Mouse (Mus musculus): ENCODE measurements around the gene Fbxo11. TPM values are rescaled to one million over a fixed set of nuclear protein-coding genes. Genes with fewer than 3 reads are reported as not detected.
A peak's percentile ranks its signal among the peaks of the same experiment; 100 is the strongest.

Fbxo11 gene
- polyA plus RNA-seq, 1 experiment from 2014 or later, result 33.0 TPM

DNA sequence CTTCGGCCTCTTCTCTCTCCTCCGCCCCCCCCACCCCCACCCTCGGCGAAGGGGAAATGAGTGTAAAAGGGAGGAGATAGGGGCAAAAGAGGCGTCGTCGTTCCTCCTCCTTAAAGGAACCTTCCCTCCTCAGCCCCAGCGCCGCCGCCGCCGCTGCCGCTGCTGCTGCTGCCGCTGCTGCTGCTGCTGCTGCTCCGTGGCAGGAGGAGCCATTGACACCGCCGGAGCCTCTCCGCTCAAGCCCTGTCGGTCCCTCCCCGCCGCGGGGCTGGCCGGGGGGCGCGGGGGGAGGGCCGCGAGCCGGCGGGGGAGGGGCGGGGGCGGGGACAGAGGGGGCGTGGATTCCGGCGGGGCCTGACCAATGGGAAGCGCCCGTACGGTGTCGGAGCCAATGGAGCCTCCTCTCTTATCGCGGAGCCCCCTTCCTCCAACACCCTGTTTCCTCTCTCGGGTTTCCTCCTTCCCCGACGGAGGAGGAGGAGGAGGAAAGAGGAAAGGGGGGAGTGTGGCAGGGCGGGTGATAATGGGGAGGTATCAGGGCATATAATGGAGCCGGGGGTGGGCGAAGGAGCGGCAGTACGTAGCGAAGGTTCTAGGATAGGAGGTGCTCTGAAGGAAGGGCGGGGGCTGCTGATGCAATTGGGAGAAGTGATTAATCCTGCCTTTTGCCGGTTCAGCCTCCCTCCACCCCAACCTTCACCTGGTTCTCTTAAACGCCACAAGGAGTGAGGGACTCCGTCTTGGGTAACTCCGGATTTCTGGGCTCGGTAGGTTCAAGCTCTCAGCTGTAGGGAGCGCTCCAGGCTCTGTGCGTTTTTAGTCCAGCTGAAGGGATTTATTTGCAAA is 933 bp upstream of the Fbxo11 start:
- peak; percentile 98 for ATAC-seq (ENCODE audit: low FRiP score, low read depth)
- Histone ChIP-seq H3K9ac (replicated peaks) (peak overlapping the region; percentile 100), H3K4me1 (peaks cover 11% of the 10 kb centered on the region), H3K27ac (replicated peaks) (peak overlapping the region; percentile 100), H3K4me2 (replicated peaks) (peak overlapping the region; percentile 55), H3K4me3 (peak overlapping the region; percentile 99), H3K36me3 (no peaks in the 10 kb centered on the region), H3K9me3 (no peaks in the 10 kb centered on the region), H3K27me3 (no peaks in the 10 kb centered on the region)
- under 1% methylated on average over 20 of the region's 57 CpGs for WGBS

DNA sequence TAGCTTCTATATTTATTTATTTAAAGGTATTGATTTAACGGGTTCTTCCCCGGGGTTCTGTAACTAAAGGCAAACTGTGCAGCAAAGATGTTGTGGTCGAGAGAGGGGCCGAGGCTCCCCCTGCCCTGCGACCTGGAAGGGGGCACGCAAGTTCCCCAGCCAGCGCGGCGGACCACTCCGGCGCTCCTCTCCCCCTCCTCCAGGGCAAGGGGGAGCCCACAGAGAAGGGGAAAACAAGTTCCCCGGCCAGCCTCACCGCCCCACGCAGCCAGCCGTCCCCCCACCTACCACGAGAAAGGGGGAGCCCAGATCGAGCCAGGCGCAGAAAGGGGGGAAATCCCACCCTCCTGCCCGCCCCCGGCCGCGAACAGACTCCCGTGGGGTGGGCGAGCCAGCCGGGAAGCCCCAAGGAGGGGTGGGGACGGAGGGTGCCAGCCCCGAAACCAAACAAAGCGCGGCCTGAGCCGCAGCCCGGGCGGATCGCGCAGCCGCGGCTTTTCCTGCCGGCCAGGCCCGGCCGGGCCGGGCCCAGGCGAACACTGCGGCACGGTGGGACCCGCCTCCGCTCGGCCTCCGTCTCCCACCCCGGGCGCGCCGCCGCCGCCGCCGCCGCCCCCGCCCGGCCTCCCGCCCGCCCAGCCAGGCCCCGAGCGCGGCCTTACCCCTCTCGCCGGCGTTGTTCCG is 602 bp downstream of the Fbxo11 start:
- peak; percentile 20 for ATAC-seq (ENCODE audit: low FRiP score, low read depth)
- Histone ChIP-seq H3K4me2 (replicated peaks) (peak overlapping the region; percentile 55), H3K9me3 (no peaks in the 10 kb centered on the region), H3K36me3 (no peaks in the 10 kb centered on the region), H3K4me3 (peak overlapping the region; percentile 99), H3K4me1 (peaks cover 11% of the 10 kb centered on the region), H3K27ac (replicated peaks) (peak overlapping the region; percentile 100), H3K9ac (replicated peaks) (peak overlapping the region; percentile 100), H3K27me3 (no peaks in the 10 kb centered on the region)
- 1% methylated on average over 35 of the region's 67 CpGs for WGBS

DNA sequence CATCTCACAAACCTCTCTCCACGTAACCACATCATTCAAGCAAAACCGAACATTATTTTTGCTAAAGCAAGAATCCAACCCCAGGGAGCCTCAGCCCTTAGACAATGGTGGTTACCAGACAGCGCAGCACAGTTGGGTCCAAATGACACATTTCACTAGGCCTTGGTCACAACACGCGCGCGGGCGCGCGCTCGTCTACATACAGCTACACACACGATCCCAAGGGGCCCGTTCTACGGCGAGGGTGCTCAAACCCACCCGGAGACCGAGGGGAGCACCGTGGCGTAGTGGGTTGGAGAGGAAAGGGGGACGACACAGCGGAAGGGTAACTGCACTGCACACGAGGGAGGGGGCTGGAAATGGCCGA is 1.1 kb downstream of the Fbxo11 start:
- peak overlapping the region; percentile 55 for H3K4me2 ChIP-seq (replicated peaks)
- H3K9ac ChIP-seq (replicated peaks), result peak overlapping the region; percentile 100
- peak overlapping the region; percentile 100 for H3K27ac ChIP-seq (replicated peaks)
- no peaks in the 10 kb centered on the region for H3K27me3 ChIP-seq
- WGBS, result under 1% methylated on average over 23 of the region's 23 CpGs
- ATAC-seq (ENCODE audit: low FRiP score, low read depth), result 0 out of 2 replicates have a peak, but pooled peaks have one; percentile 0
- H3K9me3 ChIP-seq, result no peaks in the 10 kb centered on the region
- peak overlapping the region; percentile 99 for H3K4me3 ChIP-seq
- peaks cover 11% of the 10 kb centered on the region for H3K4me1 ChIP-seq
- H3K36me3 ChIP-seq, result no peaks in the 10 kb centered on the region

DNA sequence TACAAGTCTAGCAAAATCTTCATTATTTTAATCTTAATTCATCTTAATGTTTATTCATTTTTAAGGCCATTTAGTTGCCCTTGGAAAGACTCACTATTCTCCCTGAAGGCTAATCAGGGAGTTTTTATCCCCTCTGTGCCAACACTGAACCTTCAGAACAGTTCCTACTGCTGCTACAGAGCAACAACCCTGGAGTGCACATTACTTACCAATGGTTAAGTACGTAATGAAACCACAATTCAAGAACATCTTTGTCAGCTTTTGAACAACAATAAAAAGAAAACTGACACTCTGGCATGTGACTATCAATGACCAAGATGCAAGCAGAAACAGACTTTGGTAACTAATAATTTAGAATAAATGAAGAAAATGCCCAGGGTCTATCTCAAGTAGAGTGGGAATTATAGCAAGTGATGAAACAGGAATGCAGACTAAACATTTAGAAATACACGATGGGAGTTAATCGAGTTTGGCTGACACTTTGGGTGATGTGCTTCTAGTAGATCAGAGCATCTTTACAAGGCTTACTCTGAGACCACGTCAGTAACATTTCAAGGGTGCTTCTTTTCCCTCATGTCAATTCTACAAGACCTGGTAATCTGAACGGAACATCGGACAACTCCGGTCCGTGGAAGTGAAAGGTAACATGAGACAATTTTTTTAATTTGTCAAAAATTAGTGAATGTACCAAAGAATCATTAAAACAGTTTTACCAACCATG is 2.1 kb downstream of the Fbxo11 start:
- ATAC-seq (ENCODE audit: low FRiP score, low read depth), result no peak
- Histone ChIP-seq H3K27ac (replicated peaks) (no peak overlapping the region), H3K27me3 (no peaks in the 10 kb centered on the region), H3K4me2 (replicated peaks) (peak overlapping the region; percentile 55), H3K9ac (replicated peaks) (peak overlapping the region; percentile 100), H3K9me3 (no peaks in the 10 kb centered on the region), H3K4me1 (peaks cover 16% of the 10 kb centered on the region), H3K4me3 (peak overlapping the region; percentile 99), H3K36me3 (no peaks in the 10 kb centered on the region)
- 24% methylated on average over 8 of the region's 8 CpGs for WGBS

DNA sequence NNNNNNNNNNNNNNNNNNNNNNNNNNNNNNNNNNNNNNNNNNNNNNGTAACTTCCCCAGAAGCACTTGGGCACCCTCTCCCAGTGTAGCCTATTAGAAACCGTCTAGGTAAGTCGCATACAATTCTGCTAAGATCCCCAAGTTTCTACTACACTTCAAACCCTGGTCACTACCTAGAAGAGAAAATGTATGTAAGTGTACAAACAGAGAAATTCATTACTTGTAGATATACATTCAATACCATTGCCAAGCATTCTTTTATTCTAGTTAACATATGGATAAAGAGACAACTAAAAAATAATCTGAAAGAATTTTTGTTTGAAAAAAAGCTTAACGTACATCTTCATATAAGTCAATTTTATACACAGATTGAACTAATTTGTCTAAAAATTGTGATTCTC is 3.1 kb downstream of the Fbxo11 start:
- ATAC-seq (ENCODE audit: low FRiP score, low read depth), result no peak
- no peaks in the 10 kb centered on the region for H3K27me3 ChIP-seq
- H3K9me3 ChIP-seq, result no peaks in the 10 kb centered on the region
- H3K4me3 ChIP-seq, result no peak overlapping the region
- H3K4me1 ChIP-seq, result peaks cover 16% of the 10 kb centered on the region
- 74% methylated on average over 3 of the region's 3 CpGs for WGBS
- no peak overlapping the region for H3K4me2 ChIP-seq (replicated peaks)
- no peak overlapping the region for H3K27ac ChIP-seq (replicated peaks)
- no peak overlapping the region for H3K9ac ChIP-seq (replicated peaks)
- no peaks in the 10 kb centered on the region for H3K36me3 ChIP-seq

DNA sequence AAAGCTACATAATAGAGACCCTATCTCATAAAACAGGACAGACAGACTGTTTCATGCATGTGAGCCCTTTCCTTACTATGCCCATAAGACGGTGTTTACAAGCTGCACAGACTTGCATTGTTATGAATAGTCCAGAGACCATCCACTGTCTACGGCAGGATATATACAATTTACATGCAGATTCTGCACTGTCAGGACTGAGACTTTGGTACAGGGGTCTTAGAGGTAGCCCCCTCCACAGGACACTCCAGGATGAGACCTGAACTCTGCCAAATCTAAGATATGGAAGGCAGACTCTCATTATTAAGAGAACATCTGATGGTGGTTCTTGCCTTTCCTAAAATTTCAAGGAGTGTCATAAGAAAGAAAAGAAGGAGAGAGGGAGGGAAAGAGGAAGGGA is 6.8 kb downstream of the Fbxo11 start:
- Histone ChIP-seq H3K9ac (replicated peaks) (0 out of 2 replicates have a peak overlapping the region, but pooled peaks have one; percentile 32), H3K27ac (replicated peaks) (no peak overlapping the region), H3K4me3 (no peak overlapping the region), H3K4me2 (replicated peaks) (no peak overlapping the region), H3K4me1 (peaks cover 12% of the 10 kb centered on the region), H3K9me3 (no peaks in the 10 kb centered on the region), H3K27me3 (no peaks in the 10 kb centered on the region), H3K36me3 (peaks cover 3% of the 10 kb centered on the region; the same call in 1 of the 2 replicates)
- 75% methylated on average over 2 of the region's 2 CpGs for WGBS
- no peak for ATAC-seq (ENCODE audit: low FRiP score, low read depth)

DNA sequence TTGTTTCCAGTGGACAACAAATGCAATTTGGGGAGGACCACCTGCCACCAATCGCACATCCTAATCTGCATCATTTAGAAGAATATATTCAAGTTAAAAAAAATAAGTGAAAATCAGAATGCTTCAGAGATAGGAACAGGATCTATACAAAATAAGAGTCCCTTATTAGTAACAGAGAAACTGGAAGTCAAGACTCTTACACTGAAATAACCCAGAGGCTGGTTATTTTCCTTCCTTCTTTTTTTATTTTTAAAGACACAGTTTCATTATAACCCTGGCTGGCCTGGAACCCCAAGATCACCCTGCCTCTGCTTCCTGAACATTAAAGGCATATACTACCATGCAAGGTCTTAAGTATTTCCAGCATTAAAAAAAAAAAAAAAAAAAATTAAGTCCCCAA is 7.2 kb downstream of the Fbxo11 start:
- peaks cover 8% of the 10 kb centered on the region for H3K4me1 ChIP-seq
- H3K4me3 ChIP-seq, result no peak overlapping the region
- no peak overlapping the region for H3K27ac ChIP-seq (replicated peaks)
- peaks cover 3% of the 10 kb centered on the region; the same call in 1 of the 2 replicates for H3K36me3 ChIP-seq
- WGBS, result 91% methylated on average over 1 of the region's 1 CpGs
- no peak overlapping the region for H3K4me2 ChIP-seq (replicated peaks)
- no peak for ATAC-seq (ENCODE audit: low FRiP score, low read depth)
- no peaks in the 10 kb centered on the region for H3K27me3 ChIP-seq
- no peak overlapping the region for H3K9ac ChIP-seq (replicated peaks)
- H3K9me3 ChIP-seq, result no peaks in the 10 kb centered on the region

DNA sequence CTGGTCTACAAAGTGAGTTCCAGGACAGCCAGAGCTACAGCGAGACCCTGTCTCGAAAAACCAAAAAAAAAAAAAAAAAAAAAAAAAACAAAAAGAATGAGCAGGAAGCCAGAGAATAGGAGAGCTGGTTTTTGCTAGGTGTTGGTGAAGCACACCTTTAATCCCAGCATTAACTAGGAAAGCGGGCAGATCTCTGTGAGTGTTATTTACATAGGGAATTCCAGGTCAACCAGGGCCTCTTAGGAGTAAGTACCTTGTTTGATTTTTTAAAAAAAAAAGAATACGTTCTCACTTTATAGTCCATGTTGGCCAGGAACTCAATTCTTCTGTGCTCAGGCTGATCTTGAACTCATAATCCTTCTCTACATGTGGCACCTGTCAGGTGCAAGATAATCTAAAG is 13.4 kb downstream of the Fbxo11 start:
- Histone ChIP-seq H3K4me3 (no peak overlapping the region), H3K9ac (replicated peaks) (no peak overlapping the region), H3K4me1 (no peaks in the 10 kb centered on the region), H3K36me3 (peaks cover 3% of the 10 kb centered on the region; the same call in 1 of the 2 replicates), H3K27me3 (no peaks in the 10 kb centered on the region), H3K27ac (replicated peaks) (no peak overlapping the region), H3K4me2 (replicated peaks) (no peak overlapping the region), H3K9me3 (no peaks in the 10 kb centered on the region)
- no peak for ATAC-seq (ENCODE audit: low FRiP score, low read depth)
- WGBS, result 94% methylated on average over 4 of the region's 4 CpGs

DNA sequence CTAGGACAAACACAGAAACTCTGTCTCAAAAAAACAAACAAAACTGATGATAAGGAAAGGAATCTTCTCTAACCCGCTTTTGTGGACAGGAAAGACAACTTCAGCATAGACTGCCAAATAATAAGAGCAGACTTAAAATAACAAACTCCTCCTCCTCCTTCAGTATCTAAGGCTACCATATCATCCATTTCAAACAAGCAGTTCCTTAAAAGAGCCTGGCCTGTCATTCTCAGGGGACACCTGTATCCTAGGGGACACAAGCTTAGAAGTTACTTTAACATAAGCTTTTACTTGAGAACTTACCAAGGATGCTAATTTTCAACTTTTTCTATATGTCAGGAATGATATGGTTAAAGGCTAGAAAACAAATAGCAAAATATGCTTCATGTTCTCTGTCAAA is 14.2 kb downstream of the Fbxo11 start:
- H3K36me3 ChIP-seq, result peaks cover 3% of the 10 kb centered on the region; the same call in 1 of the 2 replicates
- no peaks in the 10 kb centered on the region for H3K27me3 ChIP-seq
- H3K27ac ChIP-seq (replicated peaks), result no peak overlapping the region
- H3K4me2 ChIP-seq (replicated peaks), result no peak overlapping the region
- H3K4me3 ChIP-seq, result no peak overlapping the region
- no peak overlapping the region for H3K9ac ChIP-seq (replicated peaks)
- no peak for ATAC-seq (ENCODE audit: low FRiP score, low read depth)
- H3K4me1 ChIP-seq, result no peaks in the 10 kb centered on the region
- WGBS, result 87% methylated on average over 1 of the region's 1 CpGs
- H3K9me3 ChIP-seq, result no peaks in the 10 kb centered on the region

DNA sequence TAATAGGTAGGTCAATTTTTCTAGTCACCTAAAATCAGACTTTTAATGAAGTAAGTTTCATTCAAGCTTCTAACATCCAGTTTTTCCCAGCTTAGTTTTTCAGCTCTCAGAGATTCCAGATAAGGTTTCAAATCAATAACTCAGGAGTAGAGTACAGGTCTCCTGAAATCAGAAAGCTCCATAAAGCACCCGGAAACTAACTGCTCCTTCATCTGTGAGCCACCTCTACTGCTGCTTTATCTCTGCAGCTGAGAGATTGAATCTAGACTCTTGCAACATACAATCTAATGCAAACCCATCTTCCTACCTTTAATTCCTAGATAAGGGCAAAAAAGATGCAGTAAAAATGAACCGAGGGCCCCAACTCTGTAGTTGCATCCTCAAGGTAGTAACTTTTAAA is 14.8 kb downstream of the Fbxo11 start:
- Histone ChIP-seq H3K27me3 (no peaks in the 10 kb centered on the region), H3K9ac (replicated peaks) (no peak overlapping the region), H3K27ac (replicated peaks) (no peak overlapping the region), H3K9me3 (no peaks in the 10 kb centered on the region), H3K36me3 (peaks cover 3% of the 10 kb centered on the region; the same call in 1 of the 2 replicates), H3K4me3 (no peak overlapping the region), H3K4me2 (replicated peaks) (no peak overlapping the region), H3K4me1 (no peaks in the 10 kb centered on the region)
- no peak for ATAC-seq (ENCODE audit: low FRiP score, low read depth)
- 94% methylated on average over 2 of the region's 2 CpGs for WGBS

DNA sequence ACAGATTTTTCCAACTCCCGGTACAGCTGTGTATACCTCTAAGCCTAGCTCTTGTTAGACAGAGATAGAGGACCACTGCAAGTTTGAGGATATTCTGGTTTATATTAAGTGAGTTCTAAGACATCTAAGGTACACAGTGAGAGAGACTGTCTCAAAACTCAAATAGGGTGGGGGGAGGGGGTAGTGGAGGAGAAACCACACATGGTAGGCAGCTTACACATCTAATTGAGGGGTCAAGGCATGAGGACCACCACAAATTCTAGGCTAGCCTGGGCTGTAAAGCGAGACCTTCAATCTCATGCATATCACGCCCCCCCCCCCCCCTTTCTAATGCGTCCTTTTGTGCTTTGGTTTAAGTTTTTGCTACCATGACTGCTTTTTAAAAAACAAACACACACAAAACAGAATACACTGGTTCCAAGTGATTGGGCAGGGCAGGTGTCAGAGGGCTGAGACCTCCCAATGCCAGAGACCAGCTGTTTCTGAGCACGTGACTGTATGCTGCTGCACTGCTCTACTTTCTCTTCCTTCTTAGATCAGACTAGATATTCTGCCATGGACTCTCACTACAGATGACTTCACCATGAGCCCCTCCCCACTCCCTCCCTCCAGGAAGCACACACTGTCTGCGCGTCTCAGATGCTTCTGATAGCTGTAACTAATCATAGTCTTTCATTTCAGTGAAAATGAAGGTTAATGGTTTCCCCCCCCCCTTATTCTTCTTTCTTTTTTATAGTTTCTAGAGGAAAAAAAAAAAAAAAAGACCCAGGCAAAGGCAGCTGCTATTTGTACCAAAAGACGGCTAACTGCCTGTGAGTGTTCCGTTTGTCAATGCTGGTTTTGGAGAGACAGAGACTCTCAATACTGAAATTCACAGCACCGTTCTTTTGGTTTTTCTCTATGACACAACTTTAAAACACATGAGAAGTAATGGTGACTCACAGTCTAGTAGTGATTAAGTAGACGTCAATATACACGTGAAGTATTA is 22.7 kb downstream of the Fbxo11 start:
- WGBS, result 58% methylated on average over 11 of the region's 12 CpGs

More for the DNA sequence above, 22.7 kb downstream of the Fbxo11 start:
- Histone ChIP-seq H3K4me1 (peaks cover 14% of the 10 kb centered on the region; the same call in 1 of the 2 replicates), H3K9ac (replicated peaks) (no peak overlapping the region), H3K27me3 (no peaks in the 10 kb centered on the region), H3K4me2 (replicated peaks) (no peak overlapping the region), H3K4me3 (no peak overlapping the region), H3K36me3 (peaks cover 4% of the 10 kb centered on the region; the same call in 1 of the 2 replicates), H3K9me3 (no peaks in the 10 kb centered on the region), H3K27ac (replicated peaks) (0 out of 2 replicates have a peak overlapping the region, but pooled peaks have one; percentile 30)
- peak; percentile 90 for ATAC-seq (ENCODE audit: low FRiP score, low read depth)
